Mouse (Mus musculus) cerebellum, postnatal 25 days (tissue): ENCODE measurements around the gene Gbp2b.
A peak's percentile ranks its signal among the peaks of the same experiment; 100 is the strongest.
"Not testable (repeated sequence)": the region's sequence is repeated elsewhere in the genome, so short reads cannot be mapped to it uniquely, and the experiment has no call there.

Experiments used
- DNase-seq, 2 experiments: peaks; one replicate each; pipeline ENCODE4 v3.0.0; 2021; ENCODE audit warnings: mixed read lengths in 2 of 2

The Gbp2b gene

DNA sequence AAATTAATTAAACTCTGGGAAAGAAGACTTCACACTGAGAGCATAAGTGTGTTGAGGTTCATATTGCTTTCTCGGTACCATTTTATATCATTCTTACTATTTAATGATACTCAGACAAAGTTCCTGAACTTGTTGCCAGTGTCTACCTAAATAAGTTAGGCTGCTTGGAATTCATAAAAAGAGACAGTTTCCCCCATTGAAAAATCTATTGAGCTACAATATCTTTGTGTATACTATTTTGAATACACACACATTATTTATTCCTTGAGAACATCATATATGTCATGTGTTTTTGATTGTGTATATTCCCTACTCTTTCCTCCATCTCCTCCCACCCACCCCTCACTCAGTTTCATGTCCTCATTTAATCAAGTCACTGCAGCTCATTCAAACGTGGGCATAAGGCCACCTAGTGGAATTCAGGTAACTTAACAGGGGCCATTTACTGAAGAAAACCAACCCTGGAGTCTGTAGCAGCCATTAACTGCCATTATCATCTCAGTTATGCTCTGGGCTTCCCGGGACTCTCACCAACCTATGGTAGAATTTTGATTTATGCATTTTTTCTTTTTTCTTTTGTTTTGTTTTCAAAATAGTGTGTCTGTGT, 26.4 kb downstream of the Gbp2b start:
- no peak for DNase-seq

DNA sequence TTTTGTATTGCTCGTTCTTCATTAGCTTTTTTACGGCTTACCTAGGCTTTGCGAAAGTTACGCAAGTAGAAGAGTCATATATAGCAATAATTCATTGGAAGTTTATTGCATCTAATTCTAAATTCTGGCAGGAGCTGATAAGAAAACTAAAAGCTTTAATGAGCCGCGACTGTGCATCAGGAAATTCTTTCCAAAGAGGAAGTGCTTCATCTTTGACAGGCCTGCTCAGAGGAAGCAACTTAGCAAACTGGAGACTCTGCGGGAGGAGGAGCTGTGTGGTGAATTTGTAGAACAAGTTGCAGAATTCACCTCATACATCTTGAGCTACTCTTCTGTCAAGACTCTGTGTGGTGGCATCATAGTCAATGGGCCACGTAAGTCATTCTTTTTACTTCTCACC, 35.7 kb downstream of the Gbp2b start:
- no peak for DNase-seq

DNA sequence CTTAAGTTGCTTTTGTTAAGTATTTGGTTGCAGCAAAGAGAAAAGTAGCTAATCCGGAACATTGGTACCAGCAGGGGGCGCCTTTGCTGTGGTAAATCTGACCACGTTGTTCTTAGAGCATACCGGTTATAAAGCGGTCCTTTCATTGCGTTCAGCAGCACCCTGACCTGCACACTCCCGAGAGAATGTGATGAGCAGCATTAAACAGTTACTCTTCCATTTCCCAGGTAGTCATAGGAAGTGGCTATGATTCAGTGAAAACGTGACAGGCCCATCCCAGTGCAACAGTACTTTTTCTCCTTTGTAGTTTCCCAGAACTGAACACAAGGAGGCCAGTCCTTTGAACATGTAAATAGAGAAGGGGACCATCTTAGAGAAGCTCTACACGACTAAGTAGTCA, 45.6 kb downstream of the Gbp2b start:
- peak; percentile 23 to 72 for DNase-seq

DNA sequence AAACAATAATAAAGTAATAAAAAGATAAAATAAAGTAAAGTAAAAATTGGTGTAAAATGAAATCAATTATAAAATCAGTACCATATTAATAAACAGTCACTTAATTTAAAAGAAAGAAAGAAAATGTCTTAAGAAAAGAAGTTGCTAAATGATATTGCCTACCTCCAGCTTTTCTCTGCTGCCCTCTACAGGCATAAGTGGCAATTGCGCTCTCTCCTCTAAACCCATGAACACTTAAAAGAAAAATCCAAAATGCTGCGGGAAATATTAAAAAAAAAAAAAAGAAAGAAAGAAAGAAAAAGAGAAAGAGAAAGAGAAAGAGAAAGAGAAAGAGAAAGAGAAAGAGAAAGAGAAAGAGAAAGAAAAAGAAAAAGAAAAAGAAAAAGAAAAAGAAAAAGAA, 51.3 kb downstream of the Gbp2b start:
- peak; percentile 70 to 85 for DNase-seq

DNA sequence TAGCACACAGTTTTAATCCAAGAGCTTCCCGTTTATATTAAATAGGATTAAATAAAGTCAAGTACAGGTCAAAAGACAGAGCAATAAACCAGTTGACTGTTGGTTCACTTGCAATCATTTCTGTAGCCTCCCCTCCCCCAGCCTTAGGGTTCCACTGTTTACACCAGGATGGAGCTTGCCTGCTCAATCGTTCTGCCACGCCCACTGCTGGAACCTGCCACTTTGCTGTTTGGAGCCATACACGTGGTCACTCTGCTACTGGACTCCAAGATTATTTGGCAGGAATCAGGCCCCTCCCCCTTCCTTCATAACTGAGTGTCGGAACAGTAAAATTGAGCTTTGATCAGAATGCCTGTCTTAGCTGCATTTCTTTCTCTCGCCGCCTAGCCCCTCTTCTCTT, 53.2 kb downstream of the Gbp2b start:
- not testable (repeated sequence) for DNase-seq

DNA sequence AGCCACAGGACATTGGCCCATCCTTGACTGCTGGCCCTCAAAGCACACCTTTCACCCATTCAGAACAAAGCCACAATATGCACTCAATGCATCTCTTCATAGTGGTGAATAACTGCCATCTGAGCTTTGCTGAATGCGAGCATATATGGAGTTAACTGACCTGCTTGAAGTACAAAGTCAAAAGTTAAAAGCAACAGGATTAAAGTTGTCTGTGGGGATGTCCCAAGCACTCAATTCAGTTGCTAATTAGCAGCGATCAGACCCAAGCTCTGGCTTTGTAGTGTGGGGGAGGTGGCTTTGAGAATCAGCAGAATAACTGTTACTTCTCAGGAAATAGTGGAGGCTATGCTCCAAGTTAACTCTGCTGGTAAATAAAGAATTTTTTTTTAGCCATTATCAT, 55.6 kb downstream of the Gbp2b start:
- DNase-seq = no peak

DNA sequence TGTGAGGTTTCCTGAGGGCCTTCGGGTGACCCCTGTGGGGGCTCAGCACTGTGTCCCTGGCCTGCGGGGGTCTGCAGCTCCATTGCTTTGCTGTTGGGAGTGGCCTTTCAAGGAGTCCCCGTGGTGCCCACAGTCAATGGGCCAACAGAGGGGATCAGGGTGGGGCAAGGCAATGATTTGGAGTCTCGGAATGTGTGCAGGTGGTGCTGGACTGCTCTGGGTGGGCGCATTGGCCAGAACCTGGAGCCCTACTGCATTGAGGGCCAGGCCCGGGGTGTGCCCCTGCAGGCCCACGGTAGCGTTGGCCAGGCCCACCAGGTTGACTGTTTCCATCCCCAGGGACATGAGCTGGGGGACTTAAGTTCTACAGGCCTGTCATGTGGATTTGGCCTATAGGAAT, 70.1 kb downstream of the Gbp2b start:
- no peak for DNase-seq
